Mouse (Mus musculus) fibroblast of lung, adult 2 months (primary cell): ENCODE results near the gene S100a1.

ENCODE experiments used
- DNase-seq: peaks from one replicate; pipeline ENCODE4 v3.0.0-alpha.2; 2011; ENCODE audit warnings: low read depth

S100a1 gene

GRCm38 (mm10) chr3:90509747-90510123, 4.5 kb downstream of the S100a1 start:
- no peak for DNase-seq

GRCm38 (mm10) chr3:90508950-90509746, 5.0 kb downstream of the S100a1 start, which contains the start of gene Chtop:
Chtop (minus strand) TSS chr3:90509498.
- peak; percentile 97 for DNase-seq

GRCm38 (mm10) chr3:90508287-90508949, 5.8 kb downstream of the S100a1 start:
- no peak for DNase-seq

- no peak for DNase-seq
Observed at GRCm38 (mm10) chr3:90506362-90506761, 7.8 kb downstream of the S100a1 start.

- DNase-seq = no peak
Observed at GRCm38 (mm10) chr3:90505216-90505615, 9.0 kb downstream of the S100a1 start.

GRCm38 (mm10) chr3:90503444-90503843, 10.7 kb downstream of the S100a1 start:
- DNase-seq = no peak

GRCm38 (mm10) chr3:90497597-90497996, 16.6 kb downstream of the S100a1 start:
- no peak for DNase-seq

GRCm38 (mm10) chr3:90495850-90496525, 18.2 kb downstream of the S100a1 start:
- DNase-seq = no peak

- no peak for DNase-seq
Observed at GRCm38 (mm10) chr3:90493831-90494540, 20.2 kb downstream of the S100a1 start.

- DNase-seq = no peak
Observed at GRCm38 (mm10) chr3:90491350-90491749, 22.8 kb downstream of the S100a1 start.

GRCm38 (mm10) chr3:90490696-90491256, 23.4 kb downstream of the S100a1 start, which contains the start of gene Snapin:
Snapin (minus strand) TSS chr3:90491033.
- peak; percentile 89 for DNase-seq

- no peak for DNase-seq
Observed at GRCm38 (mm10) chr3:90488576-90488975, 25.6 kb downstream of the S100a1 start.

GRCm38 (mm10) chr3:90486998-90487397, 27.2 kb downstream of the S100a1 start:
- DNase-seq = no peak

GRCm38 (mm10) chr3:90475831-90476611, 38.2 kb downstream of the S100a1 start, which contains the start of gene Ilf2:
Ilf2 (plus strand) TSS chr3:90476126.
- peak; percentile 96 for DNase-seq

- DNase-seq = no peak
Observed at GRCm38 (mm10) chr3:90475151-90475830, 38.9 kb downstream of the S100a1 start.

GRCm38 (mm10) chr3:90472213-90472612, 42.0 kb downstream of the S100a1 start:
- DNase-seq = no peak

GRCm38 (mm10) chr3:90467618-90468300, 46.4 kb downstream of the S100a1 start:
- no peak for DNase-seq

- DNase-seq = peak; percentile 64
Observed at GRCm38 (mm10) chr3:90466311-90466766, 47.9 kb downstream of the S100a1 start.

- no peak for DNase-seq
Observed at GRCm38 (mm10) chr3:90465686-90466310, 48.4 kb downstream of the S100a1 start, which contains the start of gene Npr1. Npr1 (minus strand) TSS chr3:90465866.
